Mouse (Mus musculus) heart, postnatal 0 days (tissue): ENCODE results near the gene Fbll1. TPM values are rescaled to one million over a fixed set of nuclear protein-coding genes. Genes with fewer than 3 reads are reported as not detected.

Experiments used
- ATAC-seq: fragments of 200-750 bp; cut with Nextera tagmentation; 2 replicates; pipeline ENCODE4 v1.8.0; 2017; ENCODE audit warnings: low read depth, moderate number of reproducible peaks, moderate library complexity; ENCODE audit not compliant: insufficient read depth
- DNase-seq: peaks from one replicate; pipeline ENCODE4 v3.0.0-alpha.2; 2016; ENCODE audit warnings: low spot score
- H3K27ac ChIP-seq: fragments of 300-500 bp; sonication (generic); 2 replicates; pipeline ENCODE4 v1.5.1; 2014; ENCODE audit warnings: low read depth, mild to moderate bottlenecking
- H3K27me3 ChIP-seq: fragments of 300-500 bp; sonication (generic); 2 replicates; pipeline ENCODE4 v1.6.1; 2014; ENCODE audit warnings: low read length, mixed read lengths; ENCODE audit not compliant: control insufficient read depth, insufficient read depth
- H3K36me3 ChIP-seq: fragments of 300-500 bp; sonication (generic); replicated peaks from 2 replicates; pipeline ENCODE4 v1.6.1; 2014; ENCODE audit warnings: low read length, mixed read lengths; ENCODE audit not compliant: control insufficient read depth, insufficient read depth
- H3K4me1 ChIP-seq: fragments of 300-500 bp; sonication (generic); 2 replicates; pipeline ENCODE4 v1.6.1; 2014; ENCODE audit warnings: antibody characterized with exemption; ENCODE audit not compliant: control insufficient read depth, insufficient read depth
- H3K4me2 ChIP-seq: fragments of 300-500 bp; sonication (generic); 2 replicates; pipeline ENCODE4 v1.6.1; 2014; ENCODE audit warnings: low read depth, mild to moderate bottlenecking, low read length, moderate library complexity
- H3K4me3 ChIP-seq: fragments of 300-500 bp; sonication (generic); 2 replicates; pipeline ENCODE4 v1.5.1; 2014; ENCODE audit warnings: low read depth, low read length
- H3K9ac ChIP-seq: fragments of 300-500 bp; sonication (generic); replicated peaks from 2 replicates; pipeline ENCODE4 v1.6.1; 2014; ENCODE audit warnings: low read depth, low read length, mixed read lengths
- H3K9me3 ChIP-seq: fragments of 300-500 bp; sonication (generic); replicated peaks from 2 replicates; pipeline ENCODE4 v1.6.1; 2016; ENCODE audit warnings: low read length; ENCODE audit not compliant: control insufficient read depth
- CTCF ChIP-seq: IDR thresholded peaks from 2 replicates; pipeline ENCODE4 v1.5.1; 2016; ENCODE audit warnings: antibody characterized with exemption, control low read depth, low read depth
- EP300 ChIP-seq: IDR thresholded peaks from 2 replicates; pipeline ENCODE4 v1.6.1; 2016; ENCODE audit warnings: antibody characterized with exemption, low read depth
- WGBS: fragments of 180-500 bp; shearing (Covaris S2); extraction: QIAGEN DNeasy Blood & Tissue Kit; methylation state at CpG from one replicate; pipeline ENCODE4 v1.1.7; 2014; 5-methylcytosine and 5-hydroxymethylcytosine counted together
- polyA plus RNA-seq: library from polyadenylated mRNA; unstranded; fragments of >200 nt; fragmentation: Nextera tagmentation; extraction: Ambion mirVana; gene quantifications from 2 replicates; pipeline ENCODE4 v1.2.1, GENCODE M21; 2015
- total RNA-seq: library from RNA; depleted of rRNA; stranded (reverse); fragments of >200 nt; gene quantifications from 2 replicates; pipeline ENCODE4 v1.2.3, GENCODE M21; 2014; ENCODE audit warnings: low replicate concordance

Fbll1 gene
- total and polyA plus RNA-seq, 2 experiments from 2014 or later, result not detected

DNA sequence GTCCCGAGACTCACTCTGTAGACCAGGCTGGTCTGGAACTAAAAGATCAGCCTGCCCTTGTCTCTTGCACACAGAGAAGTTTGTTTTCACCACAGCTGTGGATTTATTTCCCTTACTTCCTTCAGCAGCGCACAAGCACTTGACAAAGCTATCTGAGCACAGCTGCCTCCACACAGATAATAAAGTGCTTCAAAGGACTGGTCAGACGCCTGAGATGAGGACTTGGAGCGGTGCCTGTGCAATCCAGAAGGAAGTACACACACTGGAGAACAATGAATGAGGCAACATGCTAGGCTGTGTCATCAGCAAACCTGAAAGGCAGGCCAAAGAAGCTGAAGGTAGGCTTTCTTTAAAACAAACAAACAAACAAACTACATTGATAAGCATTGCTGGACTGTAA, 33.5 kb upstream of the Fbll1 start:
- WGBS, result 26% methylated on average over 4 of the region's 4 CpGs
- H3K4me1 ChIP-seq, result peaks cover 5% of the 10 kb centered on the region; the same call in 1 of the 2 replicates
- H3K27me3 ChIP-seq, result no peaks in the 10 kb centered on the region
- TF ChIP-seq CTCF, result no peak
- no peak for TF ChIP-seq EP300
- no peak overlapping the region for H3K4me2 ChIP-seq
- peaks cover 43% of the 10 kb centered on the region for H3K36me3 ChIP-seq
- ATAC-seq (no peak), DNase-seq (peak; percentile 12)
- no peaks in the 10 kb centered on the region for H3K9me3 ChIP-seq
- H3K27ac ChIP-seq, result no peak overlapping the region
- no peak overlapping the region for H3K4me3 ChIP-seq
- no peak overlapping the region for H3K9ac ChIP-seq

DNA sequence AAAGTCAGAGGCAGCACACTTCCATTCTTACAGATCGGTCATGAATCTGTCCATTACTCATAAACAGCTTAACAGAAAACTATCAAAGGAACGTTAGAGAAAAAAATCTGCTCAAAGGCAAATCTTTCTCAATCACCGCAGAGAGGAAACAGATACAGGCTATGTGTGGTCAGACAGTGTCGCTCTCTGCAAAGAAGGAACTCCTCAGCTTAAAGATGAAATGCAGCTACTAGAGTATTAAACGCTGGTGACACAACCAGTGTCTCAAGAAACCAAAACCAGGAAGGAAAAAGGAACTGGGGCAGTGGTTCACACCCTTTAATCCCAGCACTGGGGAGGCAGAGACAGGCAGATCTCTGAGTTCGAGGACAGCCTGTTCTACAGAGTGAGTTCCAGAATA, 29.0 kb upstream of the Fbll1 start:
- no peaks in the 10 kb centered on the region for H3K4me1 ChIP-seq
- no peak for ATAC-seq
- WGBS, result 90% methylated on average over 6 of the region's 6 CpGs

DNA sequence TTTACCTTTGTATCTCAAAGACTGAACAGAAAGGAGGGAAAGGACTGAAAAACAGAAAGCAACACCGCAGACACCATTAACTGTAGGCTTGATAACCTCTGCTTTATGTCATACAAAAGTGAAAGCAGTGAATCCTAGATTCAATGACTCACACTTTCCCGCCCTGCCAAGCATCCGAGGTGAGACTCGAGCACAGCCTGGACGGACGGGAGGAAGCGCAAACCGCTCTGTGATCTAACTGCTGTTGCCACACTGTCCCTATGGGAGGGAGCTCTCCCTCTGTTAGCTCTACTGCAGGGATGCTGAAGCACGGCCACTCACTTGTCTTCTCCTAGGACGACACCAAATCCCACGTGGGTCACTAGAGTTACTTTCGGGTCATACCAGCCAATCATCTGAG, 17.6 kb upstream of the Fbll1 start:
- Histone ChIP-seq H3K4me3 (no peak overlapping the region), H3K9me3 (no peaks in the 10 kb centered on the region), H3K36me3 (peaks cover 97% of the 10 kb centered on the region), H3K9ac (no peak overlapping the region), H3K27ac (no peak overlapping the region), H3K4me2 (no peak overlapping the region), H3K4me1 (no peaks in the 10 kb centered on the region), H3K27me3 (no peaks in the 10 kb centered on the region)
- DNase-seq (no peak), ATAC-seq (no peak)
- WGBS, result 80% methylated on average over 12 of the region's 12 CpGs
- TF ChIP-seq CTCF, result no peak
- no peak for TF ChIP-seq EP300

More for the DNA sequence above, 29.0 kb upstream of the Fbll1 start:
- H3K9ac ChIP-seq, result no peak overlapping the region
- H3K27me3 ChIP-seq, result no peaks in the 10 kb centered on the region
- H3K36me3 ChIP-seq, result peaks cover 80% of the 10 kb centered on the region
- no peaks in the 10 kb centered on the region for H3K9me3 ChIP-seq
- H3K4me3 ChIP-seq, result no peak overlapping the region
- no peak overlapping the region for H3K27ac ChIP-seq
- TF ChIP-seq EP300 (no peak), CTCF (no peak)
- no peak overlapping the region for H3K4me2 ChIP-seq
- DNase-seq, result no peak

DNA sequence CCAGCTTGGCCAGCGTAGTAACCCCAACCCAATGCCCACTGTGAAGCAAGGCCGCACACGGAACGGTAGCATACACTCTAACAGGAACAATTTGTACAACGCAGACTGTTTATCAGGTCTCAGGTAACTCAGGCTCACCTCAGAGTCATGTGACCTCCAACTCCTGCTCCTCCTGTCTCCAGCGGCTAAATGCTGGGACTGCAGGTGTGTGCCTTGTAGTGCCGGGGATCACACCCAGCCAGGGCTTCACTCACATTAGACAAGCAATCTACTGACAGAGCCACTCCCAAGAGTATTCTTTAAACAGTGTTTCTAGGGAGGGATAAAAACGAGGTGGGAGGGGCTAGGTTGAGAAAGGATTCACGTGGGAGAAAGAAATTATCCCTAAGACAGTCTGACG, 12.8 kb upstream of the Fbll1 start:
- Histone ChIP-seq H3K9me3 (no peaks in the 10 kb centered on the region), H3K4me2 (no peak overlapping the region), H3K4me3 (no peak overlapping the region), H3K36me3 (peaks cover 97% of the 10 kb centered on the region), H3K27me3 (no peaks in the 10 kb centered on the region), H3K27ac (no peak overlapping the region), H3K4me1 (no peaks in the 10 kb centered on the region), H3K9ac (no peak overlapping the region)
- ATAC-seq (no peak), DNase-seq (no peak)
- TF ChIP-seq EP300, result no peak
- no peak for TF ChIP-seq CTCF
- WGBS, result 85% methylated on average over 10 of the region's 10 CpGs

DNA sequence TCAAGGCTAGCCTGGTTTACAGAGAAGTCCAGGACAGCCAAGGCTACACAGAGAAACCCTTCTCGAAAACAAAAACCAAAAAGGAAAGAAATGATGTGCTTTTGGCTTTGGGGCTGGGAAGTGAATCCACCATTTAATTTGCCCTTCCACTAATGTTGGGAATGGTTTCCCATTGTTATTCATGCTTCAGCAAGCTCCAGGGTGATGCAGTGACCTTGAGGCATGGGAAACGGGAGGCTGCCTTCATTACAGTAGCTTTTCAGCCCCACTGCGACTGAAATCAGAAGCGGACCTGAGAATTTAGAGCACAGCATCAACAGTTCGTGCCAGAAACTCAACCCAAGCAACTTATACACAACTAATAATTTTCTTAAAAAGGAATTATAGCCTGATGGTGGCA, 2.6 kb upstream of the Fbll1 start:
- Histone ChIP-seq H3K9ac (no peak overlapping the region), H3K36me3 (no peaks in the 10 kb centered on the region), H3K9me3 (no peaks in the 10 kb centered on the region), H3K4me3 (no peak overlapping the region), H3K27ac (no peak overlapping the region), H3K4me1 (no peaks in the 10 kb centered on the region), H3K4me2 (no peak overlapping the region), H3K27me3 (peaks cover 39% of the 10 kb centered on the region)
- WGBS, result 76% methylated on average over 5 of the region's 5 CpGs
- no peak for TF ChIP-seq CTCF
- TF ChIP-seq EP300, result no peak
- ATAC-seq, result no peak
- DNase-seq, result no peak

DNA sequence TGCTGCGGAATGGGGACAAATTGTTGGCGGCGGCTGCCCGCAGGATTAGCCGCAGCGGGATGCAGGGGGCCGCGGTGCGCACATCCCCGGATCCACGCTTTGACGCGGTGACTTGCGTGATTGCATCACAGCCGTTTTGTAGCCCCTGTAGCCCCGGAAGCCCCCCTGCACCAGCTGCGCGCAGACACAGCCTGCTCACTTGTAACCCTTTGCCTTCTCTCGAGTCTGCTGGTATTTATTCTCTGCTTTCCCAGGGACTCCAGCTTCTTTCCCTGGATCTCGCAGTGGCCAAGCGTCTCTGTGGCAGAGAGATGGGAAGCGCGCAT, 226 bp downstream of the Fbll1 start:
- WGBS, result 6% methylated on average over 23 of the region's 23 CpGs
- Histone ChIP-seq H3K27me3 (peaks cover 49% of the 10 kb centered on the region), H3K9ac (no peak overlapping the region), H3K9me3 (no peaks in the 10 kb centered on the region), H3K36me3 (no peaks in the 10 kb centered on the region), H3K4me3 (peak overlapping the region; percentile 18), H3K4me2 (peak overlapping the region; percentile 43; the same call in 1 of the 2 replicates), H3K27ac (no peak overlapping the region), H3K4me1 (no peaks in the 10 kb centered on the region)
- DNase-seq (no peak), ATAC-seq (no peak)
- TF ChIP-seq CTCF (no peak), EP300 (no peak)
